ENCODE assay signal across 9 mouse cellular contexts in the genomic region with DNA sequence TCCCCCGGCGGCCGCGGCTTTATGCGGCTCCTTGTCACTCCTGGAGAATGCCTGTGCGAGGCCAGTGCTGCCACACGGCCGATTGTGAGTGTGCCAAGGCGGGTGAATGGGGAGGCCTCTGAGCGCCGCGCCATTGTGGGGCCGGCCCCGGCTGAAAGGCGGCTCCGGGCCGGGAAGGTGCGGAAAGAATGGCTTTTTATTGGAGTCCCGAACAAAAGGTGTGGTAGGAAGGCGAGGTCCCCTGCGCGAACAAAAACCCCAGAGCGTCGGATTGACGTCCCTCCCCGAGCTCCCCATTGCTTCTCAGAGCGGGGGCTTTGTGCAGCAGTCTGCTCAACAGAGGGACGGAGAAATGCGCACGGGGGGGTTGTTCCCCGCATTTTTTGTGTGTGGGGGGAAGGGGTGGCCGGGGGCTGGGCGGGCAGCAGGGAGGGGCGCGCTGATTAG. TPM values are rescaled to one million over a fixed set of nuclear protein-coding genes. Genes with fewer than 3 reads are reported as not detected.
DNase-seq lines count a peak whose midpoint lies in the region; ATAC-seq and TF ChIP-seq lines count a peak whose summit lies in the region.
"Had no signal": no experiment of that assay in that cellular context is flagged by ENCODE, and none has a peak within 500 bp of the region (broad histone marks: within the 10 kb centered on the region; RNA-seq: fewer than 3 reads in every experiment).

No protein-coding gene starts in this region.

- no peak for DNase-seq in gastrocnemius, adult 2 months
- DNase-seq in gastrocnemius, postnatal 25 days = no peak
- no peak for DNase-seq in ovary, postnatal 14 days (ENCODE audit: low spot score)
- DNase-seq in frontal cortex, postnatal 25 days (ENCODE audit: low spot score in 2 of 2) = no peak

- TF ChIP-seq CTCF in gastrocnemius, adult 2 months (IDR thresholded peaks at IDR 0.05) = no peak
- TF ChIP-seq CTCF in E14TG2a.4 (conservative IDR thresholded peaks at IDR 0.05; ENCODE audit: low read length) = no peak

- H3K4me1 ChIP-seq in E14TG2a.4 (replicated peaks; ENCODE audit: low read depth, low read length) = peaks cover 62% of the 10 kb centered on the region
- H3K4me1 ChIP-seq in forebrain, embryonic 15.5 days = peaks cover 39% of the 10 kb centered on the region
- H3K4me1 ChIP-seq in limb, embryonic 15.5 days = peaks cover 39% of the 10 kb centered on the region

- H3K9ac ChIP-seq in forebrain, embryonic 15.5 days (replicated peaks) = peak overlapping the region; percentile 62
- H3K9ac ChIP-seq in limb, embryonic 15.5 days = no peak overlapping the region

- peak overlapping the region; percentile 71 for H3K4me2 ChIP-seq in forebrain, embryonic 15.5 days (replicated peaks)
- H3K4me2 ChIP-seq in limb, embryonic 15.5 days = peak overlapping the region; percentile 40

- intact Hi-C loops in gastrocnemius, adult 2 months (cut with DNase I) = no loop called here

- peak overlapping the region; percentile 55 for H3K4me3 ChIP-seq in gastrocnemius, adult 2 months
- peak overlapping the region; percentile 72 for H3K4me3 ChIP-seq in E14TG2a.4 (replicated peaks; ENCODE audit: low read length)
- peak overlapping the region; percentile 47 for H3K4me3 ChIP-seq in forebrain, embryonic 15.5 days
- peak overlapping the region; percentile 28 for H3K4me3 ChIP-seq in limb, embryonic 15.5 days

- WGBS in forebrain, embryonic 15.5 days = 0% methylated on average over 35 of the region's 35 CpGs
- 1% methylated on average over 35 of the region's 35 CpGs for WGBS in limb, embryonic 15.5 days

- ATAC-seq in forebrain, embryonic 15.5 days (replicated peaks) = peak; percentile 82
- ATAC-seq in limb, embryonic 15.5 days (ENCODE audit: insufficient number of reproducible peaks, low FRiP score, low TSS enrichment, low read depth) = no peak
- ATAC-seq in megakaryocyte progenitor cell, adult 5-6 weeks (replicated peaks; ENCODE audit: poor library complexity) = no peak

- no peaks in the 10 kb centered on the region for H3K9me3 ChIP-seq in E14TG2a.4 (ENCODE audit: low read length)
- H3K9me3 ChIP-seq in forebrain, embryonic 15.5 days = no peaks in the 10 kb centered on the region
- no peaks in the 10 kb centered on the region for H3K9me3 ChIP-seq in limb, embryonic 15.5 days

- H3K36me3 ChIP-seq in E14TG2a.4 (ENCODE audit: insufficient read depth, low read length) = no peaks in the 10 kb centered on the region
- no peaks in the 10 kb centered on the region for H3K36me3 ChIP-seq in forebrain, embryonic 15.5 days
- no peaks in the 10 kb centered on the region for H3K36me3 ChIP-seq in limb, embryonic 15.5 days

- peaks cover 97% of the 10 kb centered on the region for H3K27me3 ChIP-seq in E14TG2a.4 (ENCODE audit: insufficient read depth, low read length)
- H3K27me3 ChIP-seq in forebrain, embryonic 15.5 days = peaks cover 70% of the 10 kb centered on the region
- peaks cover 100% of the 10 kb centered on the region for H3K27me3 ChIP-seq in limb, embryonic 15.5 days

- H3K27ac ChIP-seq in gastrocnemius, adult 2 months = no peak overlapping the region
- peak overlapping the region; percentile 81 for H3K27ac ChIP-seq in forebrain, embryonic 15.5 days (replicated peaks)
- no peak overlapping the region for H3K27ac ChIP-seq in limb, embryonic 15.5 days

RNA-seq across cellular contexts. Expression of a gene that starts 4.3 kb away (rescaled TPM):
- total RNA-seq in gastrocnemius, adult 2 months (2021) = not detected
- total RNA-seq in gastrocnemius, postnatal 25 days (2021) = not detected
- 3.6 and 4.5 TPM in 2 replicates for polyA plus RNA-seq in forebrain, embryonic 15.5 days (2015; fragmentation: Nextera tagmentation; extraction: Ambion mirVana)
- polyA plus RNA-seq in limb, embryonic 15.5 days (2015; fragmentation: Nextera tagmentation; extraction: Ambion mirVana) = not detected in 2 replicates
- total RNA-seq in megakaryocyte progenitor cell, adult 5-6 weeks (2015) = 0.32 and 0.64 TPM in 2 replicates
- 1.4 TPM in 1 of 2 replicates, not detected in the other for total RNA-seq in megakaryocyte progenitor cell, adult 5-6 weeks (2017)
- polyA plus RNA-seq: cortical plate, adult 2 months had no signal

RNA-seq across cellular contexts. Expression of a gene that starts 58.2 kb away (rescaled TPM):
- 10 to 100 TPM; 21.2 to 28.7 TPM for total RNA-seq in gastrocnemius, adult 2 months (2021)
- total RNA-seq in gastrocnemius, postnatal 25 days (2021) = 10 to 100 TPM; 18.0 to 18.9 TPM
- polyA plus RNA-seq in forebrain, embryonic 15.5 days (2015; fragmentation: Nextera tagmentation; extraction: Ambion mirVana) = 17.8 and 18.7 TPM in 2 replicates
- polyA plus RNA-seq in limb, embryonic 15.5 days (2015; fragmentation: Nextera tagmentation; extraction: Ambion mirVana) = 13.5 and 13.9 TPM in 2 replicates
- 26.6 and 29.2 TPM in 2 replicates for total RNA-seq in megakaryocyte progenitor cell, adult 5-6 weeks (2015)
- total RNA-seq in megakaryocyte progenitor cell, adult 5-6 weeks (2017) = 39.5 and 43.3 TPM in 2 replicates
